Mouse (Mus musculus): ENCODE data around the gene Vmn1r236. TPM values are rescaled to one million over a fixed set of nuclear protein-coding genes. Genes with fewer than 3 reads are reported as not detected.

The Vmn1r236 gene
- not detected for total RNA-seq (2023)

GRCm38 (mm10) chr17:21282642-21283041 lies at the start of gene Vmn1r236:
Vmn1r236 (plus strand) TSS chr17:21282942.

GRCm38 (mm10) chr17:21256111-21256510 lies 26.6 kb upstream of the Vmn1r236 start, which contains the start of gene Vmn1r235:
Vmn1r235 (plus strand) TSS chr17:21256411.

GRCm38 (mm10) chr17:21311565-21311964 lies 28.8 kb downstream of the Vmn1r236 start, which contains the start of gene Vmn1r237:
Vmn1r237 (plus strand) TSS chr17:21311865.

Other genes with a start within 250 kb of the Vmn1r236 start
- gene Vmn1r234, start 56.9 kb upstream of the Vmn1r236 start, total RNA-seq (2023) = not detected
- gene Vmn1r235, start 26.5 kb upstream of the Vmn1r236 start, total RNA-seq (2023) = not detected
- gene Vmn1r237, start 28.9 kb downstream of the Vmn1r236 start, total RNA-seq (2023) = not detected
- 7.1 TPM for gene Zfp677, start 100.8 kb downstream of the Vmn1r236 start, total RNA-seq (2023)
- 1.7 TPM for gene Zfp54, start 140.3 kb downstream of the Vmn1r236 start, total RNA-seq (2023)
- gene Zfp51, start 167.4 kb downstream of the Vmn1r236 start, total RNA-seq (2023) = 20.5 TPM
- 28.1 TPM for gene Zfp53, start 206.1 kb downstream of the Vmn1r236 start, total RNA-seq (2023)

Data from CD4-positive naive resting alpha-beta T cell, adult 57 days (primary cell).